In genomic region chr12:103388505-103389347, GRCm38 (mm10) we compare ENCODE assay signal across 7 mouse cellular contexts. TPM values are rescaled to one million over a fixed set of nuclear protein-coding genes. Genes with fewer than 3 reads are reported as not detected.
DNase-seq lines count a peak whose midpoint lies in the region; ATAC-seq lines count a peak whose summit lies in the region.

Otub2 (plus strand) TSS chr12:103388682.

- peak within 1 kb of the TSS; percentile 82 for H3K4me3 ChIP-seq in embryonic facial prominence, embryonic 10.5 days
- peak within 1 kb of the TSS; percentile 86 for H3K4me3 ChIP-seq in limb, embryonic 10.5 days
- H3K4me3 ChIP-seq in midbrain, embryonic 13.5 days (replicated peaks), result peak within 1 kb of the TSS; percentile 82

- no peaks in the 10 kb centered on the region for H3K27me3 ChIP-seq in embryonic facial prominence, embryonic 10.5 days (replicated peaks; ENCODE audit: low read depth, poor library complexity, severe bottlenecking)
- H3K27me3 ChIP-seq in limb, embryonic 10.5 days (ENCODE audit: low read depth, poor library complexity, severe bottlenecking), result no peaks in the 10 kb centered on the region
- H3K27me3 ChIP-seq in midbrain, embryonic 13.5 days, result no peaks in the 10 kb centered on the region

- peak; percentile 97 for DNase-seq in adrenal gland, postnatal 10 days
- peak; percentile 96 for DNase-seq in embryonic facial prominence, embryonic 10.5 days (ENCODE audit: low spot score)
- peak; percentile 97 for DNase-seq in kidney, adult 11 months
- DNase-seq in limb, embryonic 10.5 days (ENCODE audit: low spot score), result peak; percentile 93
- DNase-seq in spleen, adult 12 weeks (ENCODE audit: low spot score), result peak; percentile 87

- H3K4me1 ChIP-seq in embryonic facial prominence, embryonic 10.5 days, result peaks cover 36% of the 10 kb centered on the region
- peaks cover 18% of the 10 kb centered on the region for H3K4me1 ChIP-seq in limb, embryonic 10.5 days
- H3K4me1 ChIP-seq in midbrain, embryonic 13.5 days (replicated peaks), result peaks cover 13% of the 10 kb centered on the region

- no peaks in the 10 kb centered on the region for H3K36me3 ChIP-seq in embryonic facial prominence, embryonic 10.5 days (replicated peaks)
- no peaks in the 10 kb centered on the region for H3K36me3 ChIP-seq in limb, embryonic 10.5 days
- H3K36me3 ChIP-seq in midbrain, embryonic 13.5 days, result no peaks in the 10 kb centered on the region

- no peaks in the 10 kb centered on the region for H3K9me3 ChIP-seq in embryonic facial prominence, embryonic 10.5 days
- H3K9me3 ChIP-seq in limb, embryonic 10.5 days (replicated peaks), result no peaks in the 10 kb centered on the region
- H3K9me3 ChIP-seq in midbrain, embryonic 13.5 days, result no peaks in the 10 kb centered on the region

- H3K27ac ChIP-seq in embryonic facial prominence, embryonic 10.5 days (replicated peaks), result peak within 1 kb of the TSS; percentile 92
- H3K27ac ChIP-seq in limb, embryonic 10.5 days, result peak within 1 kb of the TSS; percentile 93
- H3K27ac ChIP-seq in midbrain, embryonic 13.5 days, result peak within 1 kb of the TSS; percentile 67

- ATAC-seq in granulocyte monocyte progenitor cell, adult 5-6 weeks (replicated peaks; ENCODE audit: poor library complexity, severe bottlenecking), result peak; percentile 97
- ATAC-seq in midbrain, embryonic 13.5 days, result peak; percentile 100

- H3K9ac ChIP-seq in midbrain, embryonic 13.5 days (replicated peaks), result peak within 1 kb of the TSS; percentile 93

- H3K4me2 ChIP-seq in midbrain, embryonic 13.5 days (replicated peaks), result peak within 1 kb of the TSS; percentile 86

- under 1% methylated on average over 58 of the region's 58 CpGs for WGBS in embryonic facial prominence, embryonic 10.5 days
- WGBS in limb, embryonic 10.5 days, result 1% methylated on average over 58 of the region's 58 CpGs
- WGBS in midbrain, embryonic 13.5 days, result under 1% methylated on average over 58 of the region's 58 CpGs

RNA-seq across cellular contexts. Expression of gene Otub2, which starts in this region (rescaled TPM):
- total RNA-seq in adrenal gland, postnatal 10 days (2021), result 1 to 10 TPM; 3.6 to 4.4 TPM
- 8.7 and 12.2 TPM in 2 replicates for polyA plus RNA-seq in embryonic facial prominence, embryonic 10.5 days (2016; fragmentation: Nextera tagmentation; extraction: Ambion mirVana)
- 0.56 and 0.66 TPM in 2 replicates for total RNA-seq in granulocyte monocyte progenitor cell, adult 5-6 weeks (2014; fragmentation: Nextera tagmentation)
- total RNA-seq in granulocyte monocyte progenitor cell, adult 5-6 weeks (2017), result 0.67 and 0.78 TPM in 2 replicates
- polyA plus RNA-seq in limb, embryonic 10.5 days (2016; fragmentation: Nextera tagmentation; extraction: Ambion mirVana), result 8.3 and 10.0 TPM in 2 replicates
- 18.3 and 19.6 TPM in 2 replicates for polyA plus RNA-seq in midbrain, embryonic 13.5 days (2015; fragmentation: Nextera tagmentation; extraction: Ambion mirVana)

Comparison
In these comparisons a context has a peak if more than half of its experiments do, and no peak if none do; other contexts are left out.
1. Peak in every context shown above with its lines: DNase-seq, ATAC-seq, H3K4me3 ChIP-seq and H3K27ac ChIP-seq.
2. Peak in ATAC-seq in granulocyte monocyte progenitor cell, adult 5-6 weeks; RNA of the gene not detected or under 1 TPM.